Mouse (Mus musculus) CD4-positive naive resting alpha-beta T cell, adult 57 days (primary cell): Measurements from ENCODE around the gene Gm3642. TPM values are rescaled to one million over a fixed set of nuclear protein-coding genes. Genes with fewer than 3 reads are reported as not detected.

Source experiments
- total RNA-seq: library from RNA; stranded (reverse); gene quantifications from one replicate; pipeline ENCODE4 v1.2.4, GENCODE M21; 2023

Gm3642 gene
- total RNA-seq = not detected

DNA sequence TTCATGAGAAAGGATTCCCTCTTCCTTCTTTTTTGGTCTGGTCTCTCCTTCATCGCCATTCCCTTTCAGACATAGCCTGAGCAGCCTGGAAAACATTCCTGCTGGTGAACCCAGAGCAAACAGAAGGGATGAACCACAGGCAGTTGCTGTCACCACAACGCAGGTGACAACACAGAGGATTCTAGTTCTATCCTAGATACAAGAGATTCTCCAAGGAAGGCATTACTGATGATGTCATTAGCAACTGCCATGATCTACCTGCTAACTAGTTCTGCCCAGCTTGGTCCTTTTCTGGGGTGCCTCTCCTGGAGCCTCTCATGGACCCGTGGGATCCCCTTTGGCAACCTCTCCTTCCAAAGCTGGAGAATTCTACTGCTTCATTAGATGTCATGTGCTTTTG, at the start of gene Gm3642:
TSS of gene Gm3642 (minus strand) at position 101 of the 400 bp plus-strand sequence.

GRCm38 (mm10) chr14:6889521-6890012, 49.5 kb upstream of the Gm3642 start, which contains the start of gene Gm3667:
Gm3667 (minus strand) TSS chr14:6889962.

Other genes starting within 250 kb of the Gm3642 start
- gene Gm3629, start 249.7 kb downstream of the Gm3642 start, total RNA-seq = not detected
- gene Gm3460, start 217.9 kb downstream of the Gm3642 start, total RNA-seq = not detected
- gene Gm10251, start 156.1 kb downstream of the Gm3642 start, total RNA-seq = not detected
- not detected for gene Gm8050, start 120.1 kb downstream of the Gm3642 start, total RNA-seq
- 1.5 TPM for gene Gm3636, start 98.0 kb downstream of the Gm3642 start, total RNA-seq
- gene Gm8362, start 65.9 kb downstream of the Gm3642 start, total RNA-seq = not detected
- not detected for gene Gm3667, start 49.7 kb upstream of the Gm3642 start, total RNA-seq
- gene Gm6356, start 133.5 kb upstream of the Gm3642 start, total RNA-seq = not detected
- not detected for gene Gm10406, start 187.1 kb upstream of the Gm3642 start, total RNA-seq
- gene Gm3685, start 204.7 kb upstream of the Gm3642 start, total RNA-seq = not detected